Mouse (Mus musculus) pancreas, adult 10 weeks (tissue): ENCODE results near the gene Lmna. TPM values are rescaled to one million over a fixed set of nuclear protein-coding genes. Genes with fewer than 3 reads are reported as not detected.

Experiments
- polyA plus RNA-seq: library from polyadenylated mRNA; stranded (reverse); fragments of 350-450 nt; fragmentation: Illumina TruSeq; extraction: RNeasy Lipid Tissue Mini Kit (QIAGEN cat#74804); gene quantifications from one replicate; pipeline ENCODE4 v1.2.3, GENCODE M21; 2015; ENCODE audit warnings: low read depth, low replicate concordance; ENCODE audit not compliant: insufficient read depth

The Lmna gene
- 18.2 TPM for polyA plus RNA-seq

GRCm38 (mm10) chr3:88509692-88510420, at the start of gene Lmna:
Gene Lmna, minus strand, starts transcription at chr3:88509956.

GRCm38 (mm10) chr3:88553525-88553879, 43.7 kb upstream of the Lmna start, which contains the start of gene Ubqln4:
Gene Ubqln4, plus strand, starts transcription at chr3:88553758.

GRCm38 (mm10) chr3:88552676-88553524, 43.1 kb upstream of the Lmna start, which contains the start of gene Lamtor2:
Gene Lamtor2, minus strand, starts transcription at chr3:88553074.

GRCm38 (mm10) chr3:88548180-88548917, 38.6 kb upstream of the Lmna start, which contains the start of gene Rab25:
Gene Rab25, minus strand, starts transcription at chr3:88548300.

GRCm38 (mm10) chr3:88532299-88532674, 22.5 kb upstream of the Lmna start, which contains the start of gene Mex3a:
Gene Mex3a, plus strand, starts transcription at chr3:88532395.

GRCm38 (mm10) chr3:88460983-88461696, 48.6 kb downstream of the Lmna start, which contains the start of gene Sema4a:
Gene Sema4a, minus strand, starts transcription at chr3:88461182.

Other genes starting within 250 kb of the Lmna start
- gene Gm38392, start 222.7 kb downstream of the Lmna start, polyA plus RNA-seq, result not detected
- gene Tsacc, start 213.0 kb downstream of the Lmna start, polyA plus RNA-seq, result 6.5 TPM
- gene Cct3, start 212.8 kb downstream of the Lmna start, polyA plus RNA-seq, result 53.2 TPM
- 33.7 TPM for gene Glmp, start 184.9 kb downstream of the Lmna start, polyA plus RNA-seq
- 0.63 TPM for gene Tmem79, start 173.8 kb downstream of the Lmna start, polyA plus RNA-seq
- 19.8 TPM for gene Smg5, start 173.7 kb downstream of the Lmna start, polyA plus RNA-seq
- gene Paqr6, start 145.4 kb downstream of the Lmna start, polyA plus RNA-seq, result 3.1 TPM
- gene Bglap3, start 137.2 kb downstream of the Lmna start, polyA plus RNA-seq, result 24.3 TPM
- not detected for gene Bglap2, start 131.3 kb downstream of the Lmna start, polyA plus RNA-seq
- gene Bglap, start 125.5 kb downstream of the Lmna start, polyA plus RNA-seq, result not detected
- 2.7 TPM for gene Pmf1, start 99.6 kb downstream of the Lmna start, polyA plus RNA-seq
- 5.0 TPM for gene Slc25a44, start 84.8 kb downstream of the Lmna start, polyA plus RNA-seq
- gene Sema4a, start 48.8 kb downstream of the Lmna start, polyA plus RNA-seq, result 8.8 TPM
- gene Mex3a, start 22.4 kb upstream of the Lmna start, polyA plus RNA-seq, result 0.13 TPM
- 9.4 TPM for gene Rab25, start 38.3 kb upstream of the Lmna start, polyA plus RNA-seq
- gene Lamtor2, start 43.1 kb upstream of the Lmna start, polyA plus RNA-seq, result 43.4 TPM
- gene Ubqln4, start 43.8 kb upstream of the Lmna start, polyA plus RNA-seq, result 17.2 TPM
- 80.4 TPM for gene Ssr2, start 65.9 kb upstream of the Lmna start, polyA plus RNA-seq
- gene Arhgef2, start 96.0 kb upstream of the Lmna start, polyA plus RNA-seq, result 23.6 TPM
- gene Rxfp4, start 143.2 kb upstream of the Lmna start, polyA plus RNA-seq, result not detected
- 16.3 TPM for gene Khdc4, start 175.8 kb upstream of the Lmna start, polyA plus RNA-seq
- gene Rit1, start 206.9 kb upstream of the Lmna start, polyA plus RNA-seq, result 10.9 TPM